Mouse (Mus musculus): ENCODE data around the gene Gm5105. TPM values are rescaled to one million over a fixed set of nuclear protein-coding genes. Genes with fewer than 3 reads are reported as not detected.

Gene Gm5105
- total and polyA plus RNA-seq, 3 experiments = not detected

DNA sequence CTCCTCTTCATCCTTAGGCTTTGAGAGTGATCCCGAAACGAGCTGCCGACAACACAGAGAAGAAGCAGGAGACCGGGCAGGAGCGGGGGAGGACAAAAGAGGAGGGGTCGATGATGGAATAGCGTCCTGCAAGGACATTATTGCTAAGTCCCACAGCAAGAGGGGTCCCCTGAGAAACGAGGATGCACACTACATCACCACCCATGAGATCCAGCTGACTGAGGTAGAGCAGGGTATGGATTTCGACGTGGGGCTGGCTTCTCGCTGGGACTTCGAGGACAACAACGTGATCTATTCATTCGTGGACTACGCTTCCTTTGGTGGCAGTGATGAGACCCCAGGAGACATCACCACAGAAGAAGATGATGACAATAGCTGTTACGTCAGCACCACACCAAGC, 1.3 kb downstream of the Gm5105 start:
- H3K4me3 ChIP-seq (ENCODE audit: control insufficient read depth in 1 of 2, insufficient read depth in 1 of 2, low read depth in 2 of 2, low read length in 2 of 2) = no peak overlapping the region
- TF ChIP-seq SIN3A (IDR thresholded peaks at IDR 0.05; ENCODE audit: low read length) (no peak), MEF2A (IDR thresholded peaks at IDR 0.05; ENCODE audit: extremely low read depth, insufficient replicate concordance, low read depth, low read length, poor library complexity, severe bottlenecking) (no peak), GATA1 (IDR thresholded peaks at IDR 0.05; ENCODE audit: low read depth, low read length) (no peak), CHD1 (IDR thresholded peaks at IDR 0.05; ENCODE audit: low read depth, low read length) (no peak), MYB (IDR thresholded peaks at IDR 0.05; ENCODE audit: low read depth, low read length) (no peak), RAD21 (IDR thresholded peaks at IDR 0.05; ENCODE audit: low read depth, low read length) (no peak), RCOR1 (IDR thresholded peaks at IDR 0.05; ENCODE audit: low read depth, low read length) (no peak), SMC3 (IDR thresholded peaks at IDR 0.05; ENCODE audit: low read depth, low read length) (no peak), KAT2A (conservative IDR thresholded peaks at IDR 0.05; ENCODE audit: low read depth, low read length) (no peak), ELF1 (IDR thresholded peaks at IDR 0.05; ENCODE audit: low read depth, low read length) (no peak), MAX (IDR thresholded peaks at IDR 0.05; ENCODE audit: low read length) (no peak)
- H3K27ac ChIP-seq (ENCODE audit: control insufficient read depth, low read depth, low read length) = no peak overlapping the region
- no peaks in the 10 kb centered on the region for H3K9me3 ChIP-seq (replicated peaks; ENCODE audit: insufficient read depth, low read length)
- DNase-seq (ENCODE audit: low read depth, low spot score) = no peak
- H3K9ac ChIP-seq (ENCODE audit: control insufficient read depth, low read depth, low read length, poor library complexity, severe bottlenecking) = no peak overlapping the region
- peaks cover 4 to 9% of the 10 kb centered on the region in 2 experiments for H3K4me1 ChIP-seq (ENCODE audit: control insufficient read depth in 1 of 2, insufficient read depth in 2 of 2, low read length in 2 of 2)
- H3K36me3 ChIP-seq (ENCODE audit: control insufficient read depth in 1 of 2, insufficient read depth in 2 of 2, low read length in 2 of 2) = peaks cover 0 to 12% of the 10 kb centered on the region in 2 experiments; a peak in 2 of 4 replicates
- no peaks in the 10 kb centered on the region for H3K79me2 ChIP-seq (ENCODE audit: control insufficient read depth, insufficient read depth, low read length, poor library complexity)
- no peaks in the 10 kb centered on the region for H3K27me3 ChIP-seq (ENCODE audit: control insufficient read depth in 1 of 2, insufficient read depth in 2 of 2, low read length in 2 of 2)

- no peak for TF ChIP-seq ZNF384 (IDR thresholded peaks at IDR 0.05; ENCODE audit: low read depth, low read length)
- no peak for TF ChIP-seq ELF1 (IDR thresholded peaks at IDR 0.05; ENCODE audit: low read depth, low read length)
- TF ChIP-seq TAL1 (IDR thresholded peaks at IDR 0.05; ENCODE audit: low read length) = no peak
- no peak for TF ChIP-seq HCFC1 (IDR thresholded peaks at IDR 0.05; ENCODE audit: low read depth, low read length)
- no peak for TF ChIP-seq MYC (IDR thresholded peaks at IDR 0.05; ENCODE audit: low read depth, low read length)
- no peak for TF ChIP-seq USF1 (IDR thresholded peaks at IDR 0.05; ENCODE audit: low read depth, low read length)
- no peak for TF ChIP-seq POLR2A (IDR thresholded peaks at IDR 0.05; ENCODE audit: control insufficient read depth in 1 of 2, insufficient read depth in 1 of 2, low read depth in 1 of 2, low read length in 2 of 2, poor library complexity in 1 of 2)
- no peak for TF ChIP-seq MAZ (IDR thresholded peaks at IDR 0.05; ENCODE audit: low read depth, low read length)
- TF ChIP-seq ETS1 (IDR thresholded peaks at IDR 0.05; ENCODE audit: low read depth, low read length) = no peak
- TF ChIP-seq CTCF (IDR thresholded peaks at IDR 0.05 in 2 of 3, conservative IDR thresholded peaks at IDR 0.05 in 1 of 3; ENCODE audit: control insufficient read depth in 1 of 3, insufficient read depth in 1 of 3, low read depth in 2 of 3, low read length in 3 of 3, poor library complexity in 1 of 3, severe bottlenecking in 1 of 3) = no peak
- TF ChIP-seq POLR2AphosphoS2 (IDR thresholded peaks at IDR 0.05; ENCODE audit: low read length) = no peak
- no peak for TF ChIP-seq ZKSCAN1 (IDR thresholded peaks at IDR 0.05; ENCODE audit: low read depth, low read length)
- TF ChIP-seq MXI1 (IDR thresholded peaks at IDR 0.05; ENCODE audit: low read depth, low read length) = no peak
- TF ChIP-seq JUND (IDR thresholded peaks at IDR 0.05; ENCODE audit: low read depth, low read length) = no peak
- TF ChIP-seq USF2 (IDR thresholded peaks at IDR 0.05; ENCODE audit: borderline replicate concordance in 1 of 2, insufficient read depth in 1 of 2, low read depth in 1 of 2, low read length in 2 of 2) = no peak
- TF ChIP-seq E2F4 (IDR thresholded peaks at IDR 0.05; ENCODE audit: borderline replicate concordance, low read depth, low read length) = no peak
- Histone ChIP-seq H3K4me3 (ENCODE audit: control insufficient read depth in 1 of 2, insufficient read depth in 1 of 2, low read depth in 2 of 2, low read length in 2 of 2) (no peak within 1 kb of the TSS), H3K9ac (ENCODE audit: control insufficient read depth, low read depth, low read length, poor library complexity, severe bottlenecking) (no peak within 1 kb of the TSS), H3K27me3 (ENCODE audit: control insufficient read depth in 1 of 2, insufficient read depth in 2 of 2, low read length in 2 of 2) (no peaks in the 10 kb centered on the region), H3K4me1 (ENCODE audit: control insufficient read depth in 1 of 2, insufficient read depth in 2 of 2, low read length in 2 of 2) (peaks cover 8 to 19% of the 10 kb centered on the region in 2 experiments), H3K9me3 (replicated peaks; ENCODE audit: insufficient read depth, low read length) (no peaks in the 10 kb centered on the region), H3K36me3 (ENCODE audit: control insufficient read depth in 1 of 2, insufficient read depth in 2 of 2, low read length in 2 of 2) (peaks cover 0 to 20% of the 10 kb centered on the region in 2 experiments; a peak in 2 of 4 replicates), H3K79me2 (ENCODE audit: control insufficient read depth, insufficient read depth, low read length, poor library complexity) (no peaks in the 10 kb centered on the region), H3K27ac (ENCODE audit: control insufficient read depth, low read depth, low read length) (no peak within 1 kb of the TSS)
- no peak for DNase-seq (ENCODE audit: low read depth, low spot score)
Observed at GRCm38 (mm10) chr3:138064732-138065645, 2.2 kb downstream of the Gm5105 start, which contains the start of gene 1110002E22Rik. Gene 1110002E22Rik (plus strand): TSS chr3:138065052.

Measured in MEL (cell line).